Mouse (Mus musculus): ENCODE results near the gene Tbc1d7. TPM values are rescaled to one million over a fixed set of nuclear protein-coding genes. Genes with fewer than 3 reads are reported as not detected.

Tbc1d7 gene
- polyA plus RNA-seq, 1 experiment from 2014 or later = 22.0 TPM

GRCm38 (mm10) chr13:43133400-43133799 is 37.9 kb downstream of the Tbc1d7 start:
- WGBS = 71% methylated on average over 7 of the region's 7 CpGs
- TF ChIP-seq CTCF (IDR thresholded peaks at IDR 0.05; ENCODE audit: low read depth) = no peak
- Histone ChIP-seq H3K9me3 (ENCODE audit: control insufficient read depth) (no peaks in the 10 kb centered on the region), H3K9ac (ENCODE audit: low read depth, low read length) (no peak overlapping the region), H3K4me3 (ENCODE audit: low read depth, low read length) (no peak overlapping the region), H3K27me3 (replicated peaks; ENCODE audit: control insufficient read depth, insufficient read depth, low read length) (no peaks in the 10 kb centered on the region), H3K36me3 (ENCODE audit: control insufficient read depth, insufficient read depth) (no peaks in the 10 kb centered on the region), H3K4me1 (replicated peaks; ENCODE audit: control insufficient read depth, insufficient read depth, low read length) (no peaks in the 10 kb centered on the region), H3K4me2 (replicated peaks; ENCODE audit: low read depth) (no peak overlapping the region), H3K27ac (ENCODE audit: low read depth, low read length) (no peak overlapping the region)
- no peak for ATAC-seq

DNA sequence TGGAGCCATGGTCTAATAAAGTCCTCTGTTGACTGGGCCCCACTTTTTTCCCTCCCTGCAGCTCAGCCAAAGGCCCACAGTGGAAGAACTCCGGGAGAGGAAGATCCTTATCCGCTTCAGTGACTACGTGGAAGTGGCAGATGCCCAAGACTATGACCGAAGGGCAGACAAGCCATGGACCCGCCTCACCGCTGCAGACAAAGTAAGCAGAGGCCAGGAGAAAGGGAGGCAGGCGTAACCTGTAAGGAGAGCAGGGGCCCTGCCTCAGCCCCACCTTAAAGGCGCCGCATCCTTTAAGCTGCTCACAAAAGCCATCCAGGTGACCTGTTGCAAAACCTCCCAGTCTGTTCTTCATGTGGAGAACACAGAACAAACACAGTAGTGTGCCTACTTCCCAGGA is 38.4 kb downstream of the Tbc1d7 start:
- ATAC-seq = peak; percentile 69
- H3K36me3 ChIP-seq (ENCODE audit: control insufficient read depth, insufficient read depth) = no peaks in the 10 kb centered on the region
- H3K4me1 ChIP-seq (replicated peaks; ENCODE audit: control insufficient read depth, insufficient read depth, low read length) = no peaks in the 10 kb centered on the region
- no peak overlapping the region for H3K9ac ChIP-seq (ENCODE audit: low read depth, low read length)
- H3K4me3 ChIP-seq (ENCODE audit: low read depth, low read length) = no peak overlapping the region
- WGBS = 51% methylated on average over 9 of the region's 9 CpGs
- no peak for TF ChIP-seq CTCF (IDR thresholded peaks at IDR 0.05; ENCODE audit: low read depth)
- H3K4me2 ChIP-seq (replicated peaks; ENCODE audit: low read depth) = no peak overlapping the region
- H3K27ac ChIP-seq (ENCODE audit: low read depth, low read length) = no peak overlapping the region
- H3K27me3 ChIP-seq (replicated peaks; ENCODE audit: control insufficient read depth, insufficient read depth, low read length) = no peaks in the 10 kb centered on the region
- no peaks in the 10 kb centered on the region for H3K9me3 ChIP-seq (ENCODE audit: control insufficient read depth)

- H3K4me1 ChIP-seq (replicated peaks; ENCODE audit: control insufficient read depth, insufficient read depth, low read length) = no peaks in the 10 kb centered on the region
- no peak overlapping the region for H3K9ac ChIP-seq (ENCODE audit: low read depth, low read length)
- no peak overlapping the region for H3K27ac ChIP-seq (ENCODE audit: low read depth, low read length)
- H3K4me2 ChIP-seq (replicated peaks; ENCODE audit: low read depth) = no peak overlapping the region
- no peak overlapping the region for H3K4me3 ChIP-seq (ENCODE audit: low read depth, low read length)
- no peak for TF ChIP-seq CTCF (IDR thresholded peaks at IDR 0.05; ENCODE audit: low read depth)
- 51% methylated on average over 10 of the region's 10 CpGs for WGBS
- no peaks in the 10 kb centered on the region for H3K9me3 ChIP-seq (ENCODE audit: control insufficient read depth)
- ATAC-seq = no peak
- H3K36me3 ChIP-seq (ENCODE audit: control insufficient read depth, insufficient read depth) = no peaks in the 10 kb centered on the region
- no peaks in the 10 kb centered on the region for H3K27me3 ChIP-seq (replicated peaks; ENCODE audit: control insufficient read depth, insufficient read depth, low read length)
Observed at GRCm38 (mm10) chr13:43131741-43132191, 39.5 kb downstream of the Tbc1d7 start.

- WGBS = 68% methylated on average over 6 of the region's 6 CpGs
Observed at GRCm38 (mm10) chr13:43130161-43130560, 41.1 kb downstream of the Tbc1d7 start.

DNA sequence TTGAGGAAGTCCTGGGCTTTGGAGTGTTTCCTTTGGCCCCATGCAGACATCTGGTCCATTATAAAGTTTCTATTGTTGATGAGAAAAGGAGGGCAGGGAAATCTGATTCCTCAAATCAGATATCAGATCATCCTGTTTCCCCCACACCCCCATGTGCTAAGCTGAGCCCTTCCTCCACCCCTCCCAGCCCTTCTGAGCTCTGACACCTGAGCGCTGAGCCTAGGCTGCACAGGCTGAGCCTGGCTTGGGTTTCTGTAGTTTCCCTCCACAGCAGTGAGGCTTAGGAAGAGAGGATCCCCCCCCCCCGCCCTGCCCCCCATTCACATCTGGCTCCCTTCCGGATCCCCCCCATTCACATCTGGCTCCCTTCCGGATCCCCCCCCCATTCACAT is 46.6 kb downstream of the Tbc1d7 start:
- ATAC-seq = no peak
- Histone ChIP-seq H3K4me3 (ENCODE audit: low read depth, low read length) (no peak overlapping the region), H3K27ac (ENCODE audit: low read depth, low read length) (no peak overlapping the region), H3K4me2 (replicated peaks; ENCODE audit: low read depth) (no peak overlapping the region), H3K27me3 (replicated peaks; ENCODE audit: control insufficient read depth, insufficient read depth, low read length) (no peaks in the 10 kb centered on the region), H3K9me3 (ENCODE audit: control insufficient read depth) (no peaks in the 10 kb centered on the region), H3K4me1 (replicated peaks; ENCODE audit: control insufficient read depth, insufficient read depth, low read length) (no peaks in the 10 kb centered on the region), H3K9ac (ENCODE audit: low read depth, low read length) (no peak overlapping the region), H3K36me3 (ENCODE audit: control insufficient read depth, insufficient read depth) (no peaks in the 10 kb centered on the region)
- WGBS = 51% methylated on average over 3 of the region's 4 CpGs
- TF ChIP-seq CTCF (IDR thresholded peaks at IDR 0.05; ENCODE audit: low read depth) = no peak

More at GRCm38 (mm10) chr13:43130161-43130560, 41.1 kb downstream of the Tbc1d7 start:
- Histone ChIP-seq H3K9ac (ENCODE audit: low read depth, low read length) (no peak overlapping the region), H3K27ac (ENCODE audit: low read depth, low read length) (no peak overlapping the region), H3K27me3 (replicated peaks; ENCODE audit: control insufficient read depth, insufficient read depth, low read length) (no peaks in the 10 kb centered on the region), H3K9me3 (ENCODE audit: control insufficient read depth) (no peaks in the 10 kb centered on the region), H3K4me2 (replicated peaks; ENCODE audit: low read depth) (no peak overlapping the region), H3K4me3 (ENCODE audit: low read depth, low read length) (no peak overlapping the region), H3K4me1 (replicated peaks; ENCODE audit: control insufficient read depth, insufficient read depth, low read length) (no peaks in the 10 kb centered on the region), H3K36me3 (ENCODE audit: control insufficient read depth, insufficient read depth) (no peaks in the 10 kb centered on the region)
- TF ChIP-seq CTCF (IDR thresholded peaks at IDR 0.05; ENCODE audit: low read depth) = no peak
- no peak for ATAC-seq

- no peak for ATAC-seq
- H3K27me3 ChIP-seq (replicated peaks; ENCODE audit: control insufficient read depth, insufficient read depth, low read length) = no peaks in the 10 kb centered on the region
- no peaks in the 10 kb centered on the region for H3K4me1 ChIP-seq (replicated peaks; ENCODE audit: control insufficient read depth, insufficient read depth, low read length)
- H3K9me3 ChIP-seq (ENCODE audit: control insufficient read depth) = no peaks in the 10 kb centered on the region
- no peaks in the 10 kb centered on the region for H3K36me3 ChIP-seq (ENCODE audit: control insufficient read depth, insufficient read depth)
- no peak for TF ChIP-seq CTCF (IDR thresholded peaks at IDR 0.05; ENCODE audit: low read depth)
- 47% methylated on average over 17 of the region's 17 CpGs for WGBS
- no peak overlapping the region for H3K27ac ChIP-seq (ENCODE audit: low read depth, low read length)
- H3K4me3 ChIP-seq (ENCODE audit: low read depth, low read length) = no peak overlapping the region
- peak overlapping the region; percentile 24; the same call in 1 of the 2 replicates for H3K4me2 ChIP-seq (replicated peaks; ENCODE audit: low read depth)
- H3K9ac ChIP-seq (ENCODE audit: low read depth, low read length) = no peak overlapping the region
Observed at GRCm38 (mm10) chr13:43123895-43124682, 47.2 kb downstream of the Tbc1d7 start.
